Mouse (Mus musculus) ZHBTc4 (cell line): ENCODE measurements at regions not wholly inside any gene's neighbourhood (a gene's known extent, or its start where the extent isn't known, plus 50 kb on each side); places are given as distances from the start of the nearest gene placed in this dataset.

Experiments
- DNase-seq: peaks from one replicate; pipeline ENCODE4 v3.0.0-alpha.2; 2011; ENCODE audit warnings: low read depth, low spot score

GRCm38 (mm10) chr8:23504704-23505103 lies 1093.5 kb downstream of the Mrps31 start:
- peak; percentile 46 for DNase-seq

- DNase-seq = no peak
These were observed 1094.1 kb downstream of the Mrps31 start for GRCm38 (mm10) chr8:23505216-23505615.

- no peak for DNase-seq
These were observed 1094.8 kb downstream of the Mrps31 start for GRCm38 (mm10) chr8:23505966-23506365.

- DNase-seq = no peak
These were observed 1096.5 kb downstream of the Mrps31 start for GRCm38 (mm10) chr8:23507661-23508060.

GRCm38 (mm10) chr8:23510076-23510475 lies 1098.9 kb downstream of the Mrps31 start:
- DNase-seq = no peak

GRCm38 (mm10) chr8:23510561-23510960 lies 1099.4 kb downstream of the Mrps31 start:
- DNase-seq = no peak

GRCm38 (mm10) chr8:23511264-23511663 lies 1100.1 kb downstream of the Mrps31 start:
- no peak for DNase-seq

- DNase-seq = no peak
These were observed 1100.6 kb downstream of the Mrps31 start for GRCm38 (mm10) chr8:23511792-23512191.

- no peak for DNase-seq
These were observed 1105.3 kb downstream of the Mrps31 start for GRCm38 (mm10) chr8:23516469-23516868.

- peak; percentile 79 for DNase-seq
These were observed 1120.5 kb downstream of the Mrps31 start for GRCm38 (mm10) chr8:23531551-23532142.

- no peak for DNase-seq
These were observed 1126.7 kb downstream of the Mrps31 start for GRCm38 (mm10) chr8:23537681-23538359.

GRCm38 (mm10) chr8:23553565-23554473 lies 1142.7 kb downstream of the Mrps31 start:
- peak; percentile 84 for DNase-seq

GRCm38 (mm10) chr8:23560836-23561235 lies 1149.7 kb downstream of the Mrps31 start:
- peak; percentile 61 for DNase-seq

- DNase-seq = peak; percentile 94
These were observed 1150.7 kb downstream of the Mrps31 start for GRCm38 (mm10) chr8:23561683-23562385.

GRCm38 (mm10) chr8:23562504-23562903 lies 1151.3 kb downstream of the Mrps31 start:
- DNase-seq = peak; percentile 86

GRCm38 (mm10) chr8:23563065-23564020 lies 1152.2 kb downstream of the Mrps31 start:
- peak; percentile 72 for DNase-seq

GRCm38 (mm10) chr8:23567906-23568305 lies 1156.7 kb downstream of the Mrps31 start:
- peak; percentile 87 for DNase-seq

GRCm38 (mm10) chr8:23571338-23571737 lies 1154.3 kb downstream of the Adam3 start:
- DNase-seq = no peak

- no peak for DNase-seq
These were observed 1145.5 kb downstream of the Adam3 start for GRCm38 (mm10) chr8:23580106-23580505.

- DNase-seq = no peak
These were observed 1145.0 kb downstream of the Adam3 start for GRCm38 (mm10) chr8:23580701-23581100.
